Mouse (Mus musculus): Measurements from ENCODE around the gene Nr5a2. TPM values are rescaled to one million over a fixed set of nuclear protein-coding genes. Genes with fewer than 3 reads are reported as not detected.

The Nr5a2 gene
- total RNA-seq, 4 experiments from 2014 or later = 1.7 to 4.0 (median 2.6) TPM

DNA sequence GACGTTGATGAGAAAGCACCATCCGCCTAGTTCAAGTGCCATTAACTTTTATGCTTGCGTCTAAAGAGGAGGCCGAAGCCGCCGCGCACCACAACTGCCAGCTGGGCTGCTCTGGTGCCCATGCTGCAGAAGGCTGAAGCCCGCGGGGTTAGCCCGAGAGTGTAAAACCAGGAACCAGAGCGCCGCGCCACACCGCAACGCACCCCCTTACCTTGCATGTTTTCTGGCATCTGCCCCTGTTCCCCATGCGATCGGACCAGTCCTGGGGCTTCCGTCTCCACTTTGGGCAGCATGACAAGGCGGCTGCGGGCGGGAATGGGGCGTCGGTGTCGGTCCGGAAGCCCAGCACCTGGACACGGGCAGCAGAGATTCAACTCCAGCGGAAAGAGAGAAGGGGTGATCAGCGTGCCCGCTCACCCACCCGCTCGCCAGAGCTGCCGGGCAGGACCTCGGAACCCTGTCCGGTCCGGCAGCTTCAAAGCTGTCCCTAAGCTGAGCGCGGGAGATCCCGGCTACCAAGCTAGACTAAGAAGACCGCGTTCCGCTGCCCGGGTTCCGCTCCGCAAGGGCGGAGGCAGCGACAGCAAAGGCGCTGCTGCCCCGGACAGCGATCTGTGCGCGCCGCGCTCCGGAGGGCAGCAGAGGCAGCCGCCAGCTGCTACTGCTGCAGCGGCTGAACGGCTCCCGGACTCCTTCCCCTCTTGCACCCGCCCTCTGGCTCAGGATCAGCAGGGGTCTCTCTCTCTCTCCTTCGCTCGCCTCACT is 11.6 kb downstream of the Nr5a2 start:
- peak; percentile 18 for DNase-seq

DNA sequence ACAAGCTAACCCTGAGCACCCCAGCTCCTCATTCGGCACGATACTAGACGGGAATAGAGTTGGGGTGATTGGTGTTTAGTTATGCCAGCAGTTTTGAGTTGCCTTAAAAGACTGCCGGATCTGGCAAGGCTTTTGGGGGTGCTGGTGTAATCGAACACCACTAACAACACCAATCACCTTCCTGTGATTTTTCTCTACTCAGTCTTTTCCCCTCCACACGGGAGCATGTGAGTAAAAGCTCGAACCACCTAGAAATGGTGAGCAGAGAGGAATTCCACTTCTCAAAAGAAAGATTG is 12.2 kb downstream of the Nr5a2 start:
- no peak for DNase-seq

GRCm38 (mm10) chr1:136947394-136948126 is 12.7 kb downstream of the Nr5a2 start:
- DNase-seq = no peak

GRCm38 (mm10) chr1:136946806-136947393 is 13.3 kb downstream of the Nr5a2 start:
- no peak for DNase-seq

DNA sequence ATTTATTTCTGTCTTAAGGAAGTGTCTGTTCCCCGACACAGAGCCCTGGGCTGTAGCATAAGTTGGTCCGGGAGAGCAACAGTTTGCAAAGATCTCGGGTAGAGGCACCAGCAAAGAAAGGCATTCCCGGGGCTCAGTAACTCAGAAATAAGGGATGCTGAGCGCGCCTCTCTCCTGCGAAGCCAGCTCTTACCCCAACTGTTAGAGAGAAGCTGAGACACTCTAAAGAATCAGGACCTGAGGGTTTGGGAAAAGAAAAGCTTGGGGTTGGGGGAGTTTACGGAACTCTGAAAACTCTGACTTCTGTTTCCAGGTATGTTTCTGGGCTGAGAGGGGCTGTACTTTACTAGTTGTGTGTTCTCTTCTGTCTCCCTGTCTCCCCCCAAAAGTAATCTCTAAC is 13.8 kb downstream of the Nr5a2 start:
- no peak for DNase-seq

- DNase-seq = no peak
Observed at GRCm38 (mm10) chr1:136945876-136946275, 14.4 kb downstream of the Nr5a2 start.

- no peak for DNase-seq
Observed at GRCm38 (mm10) chr1:136945426-136945825, 14.8 kb downstream of the Nr5a2 start.

- no peak for DNase-seq
Observed at GRCm38 (mm10) chr1:136940603-136941002, 19.6 kb downstream of the Nr5a2 start.

DNA sequence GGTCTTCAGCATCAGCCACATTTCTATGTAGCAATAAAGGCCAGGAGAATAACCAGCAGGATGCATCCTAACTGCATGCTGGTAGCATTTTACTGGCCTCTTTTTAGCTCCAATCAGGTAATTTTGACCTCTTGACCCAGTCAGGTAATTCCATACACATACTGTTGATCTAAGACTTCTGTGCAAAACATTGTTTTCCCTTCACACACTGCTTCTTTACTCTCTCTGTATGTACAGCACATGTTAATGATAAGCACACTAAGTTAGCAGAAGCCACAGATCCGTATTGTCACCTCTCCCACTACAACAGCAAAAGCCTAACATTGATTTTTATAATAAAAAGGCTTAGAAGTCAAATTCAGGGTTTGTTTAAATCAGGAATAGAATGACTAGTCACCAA is 21.0 kb downstream of the Nr5a2 start:
- DNase-seq = no peak

- no peak for DNase-seq
Observed at GRCm38 (mm10) chr1:136935960-136936324, 24.3 kb downstream of the Nr5a2 start.

DNA sequence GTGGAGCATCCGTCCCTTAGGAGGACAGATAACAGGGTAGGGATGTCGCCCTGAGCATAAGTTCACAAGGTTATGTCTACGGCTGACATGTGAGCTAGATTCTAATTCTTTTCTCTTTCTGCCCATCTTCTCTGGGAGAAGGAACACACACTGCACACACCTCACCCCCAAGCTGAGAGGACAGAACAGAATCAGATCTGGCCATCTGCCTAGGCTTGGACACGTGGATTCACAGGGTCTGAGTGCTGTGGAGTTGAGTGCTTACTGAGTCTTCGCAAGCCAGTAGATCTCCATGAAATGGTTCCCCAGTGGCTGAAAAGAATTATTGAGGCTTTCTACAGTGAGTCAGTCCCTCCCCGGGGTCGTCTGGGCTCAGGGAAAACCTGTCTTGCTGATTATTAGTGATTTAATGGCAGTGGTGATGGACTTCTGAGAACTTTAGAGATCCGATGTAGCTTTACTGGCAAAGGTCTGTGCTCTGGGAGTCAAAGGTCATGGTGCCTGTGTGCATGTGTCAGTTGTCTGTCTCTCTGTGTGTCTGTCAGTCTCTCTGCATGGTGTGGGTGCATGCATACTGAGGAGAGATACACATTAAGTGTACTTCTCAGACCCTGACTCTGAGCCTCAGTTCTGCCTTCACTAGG is 24.8 kb downstream of the Nr5a2 start:
- DNase-seq = no peak

- DNase-seq = no peak
Observed at GRCm38 (mm10) chr1:136934051-136934450, 26.2 kb downstream of the Nr5a2 start.

- no peak for DNase-seq
Observed at GRCm38 (mm10) chr1:136931026-136931425, 29.2 kb downstream of the Nr5a2 start.

DNA sequence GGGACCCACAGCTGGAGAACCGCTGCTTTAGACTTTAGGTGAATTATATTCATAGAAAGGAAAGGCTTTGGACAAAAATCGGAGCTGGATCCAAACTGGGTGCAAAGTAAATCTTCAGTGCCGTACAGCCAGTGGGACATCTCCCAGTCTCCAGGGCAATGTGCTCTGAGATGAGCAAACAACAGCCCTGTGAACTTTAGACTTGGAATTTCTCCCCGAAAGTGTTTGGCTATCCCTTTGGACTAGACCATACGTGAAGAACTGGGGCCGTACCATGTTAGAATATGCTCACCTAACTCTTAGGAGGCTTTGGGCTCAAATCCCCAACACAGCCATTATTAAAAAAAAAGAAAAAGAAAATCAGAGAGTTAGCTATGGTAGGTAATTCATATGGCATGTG is 30.5 kb downstream of the Nr5a2 start:
- no peak for DNase-seq

DNA sequence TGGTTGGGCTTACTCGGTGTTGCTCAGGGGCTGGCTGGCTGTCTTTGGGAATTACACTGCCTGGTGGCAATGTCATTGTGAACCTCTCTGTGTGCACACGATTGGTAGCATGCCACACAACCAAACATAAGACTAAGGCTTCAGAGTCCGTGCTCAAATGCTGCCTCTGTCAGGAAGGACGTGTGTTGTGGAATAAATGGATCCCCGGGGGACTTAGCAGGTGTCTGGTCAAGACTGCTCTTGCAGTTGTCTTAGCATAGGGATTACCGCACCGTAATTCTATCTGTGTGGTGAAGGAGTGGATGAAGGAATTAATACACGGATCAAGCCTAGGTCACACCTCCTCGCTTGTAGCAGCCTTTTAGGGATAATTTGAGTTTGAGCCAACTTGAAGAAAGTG is 32.8 kb downstream of the Nr5a2 start:
- no peak for DNase-seq

DNA sequence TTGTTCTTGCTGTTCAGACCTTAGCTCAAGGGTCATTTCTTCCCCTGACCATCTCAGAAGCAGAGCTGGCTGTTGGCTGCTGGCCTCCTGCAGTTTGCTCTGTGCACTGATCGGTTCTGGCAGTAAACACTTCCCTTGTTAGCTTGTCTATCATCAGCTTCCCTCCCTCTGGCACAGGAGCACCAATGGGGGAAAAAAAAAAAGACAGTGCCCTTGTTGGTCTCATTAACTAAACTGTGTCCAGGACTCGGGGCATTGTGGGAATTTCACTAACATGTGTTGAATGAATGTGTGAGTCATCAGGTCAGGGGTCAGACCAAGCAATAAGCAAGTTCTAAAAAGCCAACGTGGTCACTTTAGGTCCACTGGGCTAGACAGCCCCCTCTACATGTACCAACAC is 34.2 kb downstream of the Nr5a2 start:
- DNase-seq = no peak

DNA sequence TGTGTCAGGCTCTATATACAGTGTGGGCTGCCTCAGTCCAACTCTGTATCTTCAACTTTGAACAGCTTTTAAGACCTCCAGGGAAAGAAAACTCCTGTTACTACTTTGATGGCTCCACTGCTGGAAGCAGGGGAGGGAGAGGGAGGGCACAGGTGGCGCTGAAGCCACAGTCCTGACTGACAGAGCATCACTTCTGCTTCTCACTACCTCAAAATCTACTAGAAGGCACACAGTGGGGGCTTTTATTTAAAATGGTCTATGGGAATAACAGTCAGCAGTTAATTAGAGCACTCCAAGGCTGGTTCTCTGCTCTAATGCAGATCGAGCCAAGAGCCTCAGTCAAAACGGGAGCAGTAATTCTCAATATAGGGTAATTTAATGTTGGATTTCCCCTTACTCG is 40.2 kb downstream of the Nr5a2 start:
- no peak for DNase-seq

GRCm38 (mm10) chr1:136918791-136919190 is 41.5 kb downstream of the Nr5a2 start:
- DNase-seq = peak; percentile 7

DNA sequence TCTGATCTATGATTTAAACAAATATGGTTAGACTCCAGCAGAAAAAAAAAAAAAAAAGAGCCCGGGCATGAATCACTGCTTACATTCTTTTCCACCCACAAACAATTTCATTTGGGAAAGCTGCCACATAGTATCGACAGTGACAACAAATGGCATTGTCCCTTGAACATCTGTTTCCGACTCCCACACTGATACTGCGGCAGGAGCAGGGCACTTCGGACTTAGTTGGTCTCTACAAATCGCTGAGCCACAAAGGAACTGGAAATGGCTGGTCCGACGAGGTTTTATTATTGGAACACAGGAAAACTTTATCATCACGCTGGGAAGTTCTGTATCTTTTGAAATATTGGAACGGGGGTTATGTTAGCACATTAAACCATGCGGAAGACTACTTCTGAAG is 44.8 kb downstream of the Nr5a2 start:
- DNase-seq = peak; percentile 37

GRCm38 (mm10) chr1:136911996-136912395 is 48.3 kb downstream of the Nr5a2 start:
- peak; percentile 17 for DNase-seq

DNA sequence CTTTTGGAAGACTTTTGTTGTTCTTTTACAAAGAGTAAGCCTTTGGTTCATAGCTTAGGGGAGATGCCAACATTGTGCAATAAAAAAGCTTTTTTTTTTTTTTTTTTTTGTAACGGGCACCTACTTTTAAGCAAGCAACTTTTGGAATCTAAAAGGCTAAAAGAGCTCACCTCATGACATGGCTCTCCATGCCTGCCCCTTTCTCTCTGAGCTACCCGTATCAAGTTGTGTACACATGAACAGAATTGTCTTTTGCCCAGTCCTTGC is 48.7 kb downstream of the Nr5a2 start:
- DNase-seq = no peak

DNA sequence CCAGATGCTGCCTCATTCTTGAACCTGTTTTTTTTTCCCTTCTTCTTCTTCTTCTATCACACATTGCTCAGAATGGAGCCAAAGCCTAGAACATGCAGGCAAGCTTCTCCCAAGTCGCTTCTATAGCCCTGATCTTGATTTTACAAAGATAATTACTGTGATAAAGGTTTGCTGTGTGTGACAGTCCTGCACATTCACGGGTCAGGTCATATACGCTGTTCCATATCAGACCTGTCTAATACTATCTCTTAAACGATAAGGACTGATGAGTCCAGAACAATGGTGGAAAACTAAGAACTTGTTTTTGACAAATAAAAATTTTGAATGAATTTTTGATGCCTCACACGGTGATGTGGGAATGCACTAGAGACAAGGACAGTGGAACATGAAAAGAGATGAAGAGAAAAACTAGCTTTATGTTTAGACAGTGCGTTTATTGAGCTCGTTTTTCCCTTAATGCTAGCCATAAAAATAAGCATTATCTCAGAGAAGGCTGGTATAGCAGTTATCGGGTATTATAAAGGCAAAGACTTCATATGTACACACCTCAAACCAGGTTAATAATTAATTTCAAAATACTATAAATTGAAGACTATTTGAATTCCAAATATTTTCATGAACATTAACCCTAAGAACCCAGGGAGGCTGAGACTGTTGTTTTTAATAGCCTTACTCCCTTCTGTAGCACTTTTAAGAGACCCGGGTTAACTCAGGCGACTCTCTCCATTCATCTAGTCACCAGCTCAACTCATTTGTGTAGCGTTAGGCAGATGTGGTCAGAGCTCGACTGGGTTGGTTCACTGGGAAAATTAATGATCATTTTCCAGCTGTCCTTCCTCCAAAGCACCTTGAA is 49.3 kb downstream of the Nr5a2 start:
- peak; percentile 29 for DNase-seq

DNA sequence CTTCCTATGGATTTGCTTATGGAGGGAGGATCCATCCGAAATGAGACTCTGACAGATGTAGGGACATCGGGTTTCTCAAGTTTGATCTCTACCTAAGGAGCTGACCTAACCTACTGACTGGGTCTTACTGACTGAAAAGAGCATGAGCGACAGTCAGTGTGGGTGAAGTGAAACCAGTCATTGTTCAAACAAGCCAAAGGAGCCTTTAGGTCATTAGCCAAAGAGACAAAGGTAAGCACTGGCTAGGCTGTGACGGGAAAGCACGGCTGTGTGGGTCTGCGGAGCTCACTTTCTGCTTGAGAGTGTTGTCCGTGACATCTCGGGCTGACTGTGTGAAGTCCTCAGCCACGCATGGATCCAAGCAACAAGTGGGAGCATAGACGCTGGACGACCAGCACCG is 50.1 kb downstream of the Nr5a2 start:
- DNase-seq = no peak

Measured in adrenal gland, adult 8-10 months (tissue).